Mouse (Mus musculus) CD4-positive, CD25-positive, alpha-beta regulatory T cell, adult 9 weeks (primary cell): ENCODE data around the gene Tectb. TPM values are rescaled to one million over a fixed set of nuclear protein-coding genes. Genes with fewer than 3 reads are reported as not detected.

Experiments
- polyA plus RNA-seq: library from polyadenylated mRNA; unstranded; fragments of 100-300 nt; shearing (Covaris generic); gene quantifications from one replicate; pipeline ENCODE4 v1.2.1, GENCODE M21; 2017

Tectb gene
- not detected for polyA plus RNA-seq

GRCm38 (mm10) chr19:55180433-55180832, at the start of gene Tectb:
Gene Tectb (plus strand): TSS chr19:55180733.

GRCm38 (mm10) chr19:55241186-55241645, 60.7 kb downstream of the Tectb start, which contains the start of gene Gucy2g:
Gene Gucy2g (minus strand): TSS chr19:55241236.

Other genes starting within 250 kb of the Tectb start
- 1.7 TPM for gene Gpam, start 53.5 kb upstream of the Tectb start, polyA plus RNA-seq
- 0.30 TPM for gene Gucy2g, start 60.5 kb downstream of the Tectb start, polyA plus RNA-seq
- gene Acsl5, start 71.2 kb downstream of the Tectb start, polyA plus RNA-seq, result 158 TPM
- gene Zdhhc6, start 135.3 kb downstream of the Tectb start, polyA plus RNA-seq, result 79.5 TPM
- gene Vti1a, start 135.6 kb downstream of the Tectb start, polyA plus RNA-seq, result 69.9 TPM